Mouse (Mus musculus) thymus, adult 2 months (tissue): ENCODE data around the gene Stx5a. TPM values are rescaled to one million over a fixed set of nuclear protein-coding genes. Genes with fewer than 3 reads are reported as not detected.

Experiments
- DNase-seq: peaks from one replicate; pipeline ENCODE4 v3.0.0; 2021
- H3K27ac ChIP-seq: fragments of 200-500 bp; 2 replicates; pipeline ENCODE4 v1.5.1; 2012; ENCODE audit warnings: low read length, control low read depth; ENCODE audit not compliant: control insufficient read depth, insufficient read depth
- H3K27me3 ChIP-seq: fragments of 200-500 bp; 2 replicates; pipeline ENCODE4 v1.6.1; 2012; ENCODE audit warnings: mild to moderate bottlenecking, low read length, moderate library complexity, mixed read lengths; ENCODE audit not compliant: control insufficient read depth, insufficient read depth
- H3K36me3 ChIP-seq: fragments of 200-500 bp; 2 replicates; pipeline ENCODE4 v1.6.1; 2012; ENCODE audit warnings: mild to moderate bottlenecking, low read length, moderate library complexity; ENCODE audit not compliant: control insufficient read depth, insufficient read depth
- H3K4me1 ChIP-seq: fragments of 200-500 bp; replicated peaks from 2 replicates; pipeline ENCODE4 v1.6.1; 2012; ENCODE audit warnings: low read length; ENCODE audit not compliant: control insufficient read depth, insufficient read depth
- H3K4me3 ChIP-seq: fragments of 200-500 bp; 2 replicates; pipeline ENCODE4 v1.5.1; 2012; ENCODE audit warnings: mild to moderate bottlenecking, low read length, control low read depth, moderate library complexity; ENCODE audit not compliant: control insufficient read depth, insufficient read depth
- CTCF ChIP-seq: fragments of 200-500 bp; IDR thresholded peaks from 2 replicates; pipeline ENCODE4 v1.5.1; 2012; ENCODE audit warnings: mild to moderate bottlenecking, control low read depth, low read length, moderate library complexity, borderline replicate concordance; ENCODE audit not compliant: control insufficient read depth, poor library complexity, insufficient read depth; ENCODE audit errors: extremely low read depth
- POLR2A ChIP-seq: fragments of 200-500 bp; IDR thresholded peaks from 2 replicates; pipeline ENCODE4 v1.6.1; 2012; ENCODE audit warnings: mild to moderate bottlenecking, low read length, control low read depth, moderate library complexity; ENCODE audit not compliant: control insufficient read depth, poor library complexity, insufficient read depth; ENCODE audit errors: extremely low read depth
- WGBS: fragments of 180-500 bp; shearing (Covaris S2); methylation state at CpG from one replicate; pipeline ENCODE4 v1.1.7; 2018; 5-methylcytosine and 5-hydroxymethylcytosine counted together
- polyA plus RNA-seq: library from polyadenylated mRNA; depleted of rRNA; stranded (reverse); fragments of >200 nt; gene quantifications from 2 replicates; pipeline ENCODE4 v1.2.3, GENCODE M21; 2012

The Stx5a gene
- polyA plus RNA-seq, 1 experiment, result 137 TPM

DNA sequence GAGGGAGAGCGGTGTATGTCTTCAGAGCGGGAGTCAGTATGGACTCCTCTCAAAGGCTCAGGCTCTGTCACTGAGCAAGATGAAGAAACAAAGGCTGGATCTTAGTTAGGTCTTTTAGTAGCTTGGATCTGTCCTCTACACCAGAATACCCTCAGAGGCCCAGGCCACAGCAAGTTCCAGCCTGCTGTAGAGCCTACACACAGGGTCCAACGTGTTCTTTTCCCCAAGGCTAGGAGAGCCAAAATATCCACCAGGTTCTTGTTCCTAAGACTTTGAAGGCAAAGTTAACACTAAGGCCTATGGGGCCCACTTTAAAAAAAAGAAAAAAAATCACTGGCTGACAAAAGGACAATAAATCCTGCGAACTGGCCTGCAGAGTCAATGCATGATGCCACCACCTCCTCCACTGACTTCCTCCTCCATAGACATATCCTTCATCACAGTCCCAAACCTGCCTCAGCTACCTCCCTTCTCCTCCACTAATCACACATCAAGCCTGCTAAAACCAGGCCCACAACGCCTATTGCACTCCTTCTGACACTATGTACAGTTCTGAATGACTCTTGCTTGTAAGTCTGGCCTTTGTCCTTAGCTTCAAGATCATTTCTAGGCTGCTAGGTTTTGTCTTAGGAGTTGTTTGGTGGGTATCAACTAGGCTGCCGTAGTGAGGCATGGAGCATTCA lies 36.0 kb upstream of the Stx5a start:
- WGBS, result 97% methylated on average over 6 of the region's 6 CpGs
- DNase-seq, result no peak
- no peaks in the 10 kb centered on the region for H3K27me3 ChIP-seq
- TF ChIP-seq POLR2A, result no peak
- TF ChIP-seq CTCF, result no peak
- no peak overlapping the region for H3K27ac ChIP-seq
- peaks cover 29% of the 10 kb centered on the region for H3K36me3 ChIP-seq
- no peak overlapping the region for H3K4me3 ChIP-seq
- H3K4me1 ChIP-seq, result 0 out of 2 replicates have a peak, but pooled peaks cover 1% of the 10 kb centered on the region

- no peak overlapping the region for H3K4me3 ChIP-seq
- no peak for TF ChIP-seq CTCF
- TF ChIP-seq POLR2A, result no peak
- DNase-seq, result no peak
- 85% methylated on average over 7 of the region's 7 CpGs for WGBS
- H3K36me3 ChIP-seq, result peaks cover 35% of the 10 kb centered on the region
- no peak overlapping the region for H3K27ac ChIP-seq
- H3K4me1 ChIP-seq, result 0 out of 2 replicates have a peak, but pooled peaks cover 2% of the 10 kb centered on the region
- H3K27me3 ChIP-seq, result no peaks in the 10 kb centered on the region
Observed at GRCm38 (mm10) chr19:8706132-8706667, 35.0 kb upstream of the Stx5a start.

- no peak overlapping the region for H3K27ac ChIP-seq
- H3K4me1 ChIP-seq, result peaks cover 6% of the 10 kb centered on the region
- no peaks in the 10 kb centered on the region for H3K27me3 ChIP-seq
- H3K36me3 ChIP-seq, result peaks cover 35% of the 10 kb centered on the region
- TF ChIP-seq CTCF, result no peak
- no peak for TF ChIP-seq POLR2A
- H3K4me3 ChIP-seq, result no peak overlapping the region
- 98% methylated on average over 7 of the region's 7 CpGs for WGBS
- DNase-seq, result no peak
Observed at GRCm38 (mm10) chr19:8706930-8707329, 34.3 kb upstream of the Stx5a start.

- Histone ChIP-seq H3K4me1 (peaks cover 12% of the 10 kb centered on the region), H3K27ac (no peak overlapping the region), H3K27me3 (no peaks in the 10 kb centered on the region), H3K4me3 (no peak overlapping the region), H3K36me3 (peaks cover 35% of the 10 kb centered on the region)
- no peak for TF ChIP-seq POLR2A
- no peak for TF ChIP-seq CTCF
- 95% methylated on average over 8 of the region's 8 CpGs for WGBS
- DNase-seq, result no peak
Observed at GRCm38 (mm10) chr19:8708954-8709353, 32.3 kb upstream of the Stx5a start.

- H3K36me3 ChIP-seq, result peaks cover 35% of the 10 kb centered on the region
- 97% methylated on average over 2 of the region's 2 CpGs for WGBS
- no peak overlapping the region for H3K4me3 ChIP-seq
- H3K27ac ChIP-seq, result no peak overlapping the region
- H3K4me1 ChIP-seq, result peaks cover 13% of the 10 kb centered on the region
- DNase-seq, result no peak
- TF ChIP-seq POLR2A (no peak), CTCF (no peak)
- no peaks in the 10 kb centered on the region for H3K27me3 ChIP-seq
Observed at GRCm38 (mm10) chr19:8710057-8710456, 31.2 kb upstream of the Stx5a start.

DNA sequence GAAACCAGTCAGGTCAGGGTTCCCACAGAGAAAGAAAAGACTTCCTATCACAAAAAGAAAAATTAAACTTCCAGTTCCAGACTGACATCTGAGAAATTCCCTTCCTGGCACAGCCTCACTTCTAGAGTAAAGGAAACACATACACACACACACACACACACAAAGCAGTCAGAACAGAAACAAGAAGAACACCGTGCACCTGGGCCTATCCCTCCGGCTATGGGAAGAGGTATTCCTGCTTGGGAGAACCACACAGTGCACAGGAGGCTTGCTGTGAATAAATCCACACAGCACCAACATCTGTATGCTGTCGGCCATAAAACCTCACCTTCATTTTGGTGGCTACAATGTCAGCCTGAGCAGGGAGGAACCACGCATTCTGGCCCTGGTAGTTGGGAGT lies 29.7 kb upstream of the Stx5a start:
- 13% methylated on average over 4 of the region's 4 CpGs for WGBS
- DNase-seq, result no peak
- H3K4me1 ChIP-seq, result peaks cover 13% of the 10 kb centered on the region
- H3K4me3 ChIP-seq, result peak overlapping the region; percentile 25
- H3K36me3 ChIP-seq, result peaks cover 35% of the 10 kb centered on the region
- H3K27ac ChIP-seq, result peak overlapping the region; percentile 98
- H3K27me3 ChIP-seq, result no peaks in the 10 kb centered on the region
- TF ChIP-seq POLR2A (no peak), CTCF (no peak)
